In genomic region chr15:98717301-98717700, GRCm38 (mm10) we compare ENCODE assay signal across 20 mouse cellular contexts. TPM values are rescaled to one million over a fixed set of nuclear protein-coding genes. Genes with fewer than 3 reads are reported as not detected.
"Had no signal": no experiment of that assay in that cellular context is flagged by ENCODE, and none has a peak within 500 bp of the region (broad histone marks: within the 10 kb centered on the region; RNA-seq: fewer than 3 reads in every experiment).

No protein-coding gene starts in this region.

- H3K4me2 ChIP-seq: liver, embryonic 12.5 days; lung, embryonic 14.5 days; midbrain, embryonic 12.5 days; neural tube, embryonic 12.5 days had no signal

- H3K27ac ChIP-seq: liver, embryonic 12.5 days; liver, embryonic 14.5 days; midbrain, embryonic 10.5 days; midbrain, embryonic 12.5 days; neural tube, embryonic 12.5 days had no signal

- H3K9me3 ChIP-seq: liver, embryonic 12.5 days; midbrain, embryonic 10.5 days; midbrain, embryonic 12.5 days; neural tube, embryonic 12.5 days had no signal

- H3K27me3 ChIP-seq: neural tube, embryonic 12.5 days had no signal

- H3K9ac ChIP-seq: liver, embryonic 12.5 days; liver, embryonic 14.5 days; lung, embryonic 14.5 days; midbrain, embryonic 12.5 days; neural tube, embryonic 12.5 days had no signal

- ATAC-seq: liver, embryonic 12.5 days; midbrain, embryonic 16.5 days had no signal

- H3K4me3 ChIP-seq: liver, embryonic 12.5 days; midbrain, embryonic 10.5 days; midbrain, embryonic 12.5 days; neural tube, embryonic 12.5 days had no signal

- H3K36me3 ChIP-seq: liver, embryonic 12.5 days; midbrain, embryonic 10.5 days; midbrain, embryonic 12.5 days; neural tube, embryonic 12.5 days had no signal

- H3K4me1 ChIP-seq: liver, embryonic 12.5 days; midbrain, embryonic 12.5 days; neural tube, embryonic 12.5 days had no signal

- DNase-seq: lung, embryonic 14.5 days; midbrain, embryonic 14.5 days; retina, postnatal 1 day; right cerebral cortex, adult 18-20 months; right cerebral cortex, postnatal 25 days; right cerebral cortex, postnatal 4 days; spleen, adult 18-20 months; thymus, adult 2 months; thymus, postnatal 25 days; thymus, postnatal 4 days had no signal

RNA-seq across cellular contexts. Expression of gene Ccdc65, which starts 9.3 kb away (rescaled TPM):
- total RNA-seq: liver, adult 2 months; megakaryocyte, adult 5-6 weeks; megakaryocyte-erythroid progenitor cell, adult 5-6 weeks had no signal
- polyA plus RNA-seq: liver, adult 2 months; liver, embryonic 16.5 days had no signal
